Mouse (Mus musculus) CH12.LX (cell line): Measurements from ENCODE around the gene Slc35c1.

Experiments used
- CTCF ChIP-seq, 2 experiments: IDR thresholded peaks in 1 of 2; conservative IDR thresholded peaks in 1 of 2; 2 replicates each; pipeline ENCODE4 v1.5.1; 2011 to 2012; ENCODE audit warnings: low read depth in 2 of 2, low read length in 2 of 2, improper control_type of control experiment in 1 of 2, inconsistent platforms in 1 of 2, mild to moderate bottlenecking in 1 of 2, moderate library complexity in 1 of 2
- JUND ChIP-seq: conservative IDR thresholded peaks from 2 replicates; pipeline ENCODE4 v1.6.1; 2011; ENCODE audit warnings: low read depth, low read length, improper control_type of control experiment
- MAFK ChIP-seq: IDR thresholded peaks from 2 replicates; pipeline ENCODE4 v1.6.1; 2011; ENCODE audit warnings: low read length, improper control_type of control experiment; ENCODE audit not compliant: insufficient replicate concordance
- POLR2A ChIP-seq: IDR thresholded peaks from 2 replicates; pipeline ENCODE4 v1.6.1; 2011; ENCODE audit warnings: low read depth, mild to moderate bottlenecking, improper control_type of control experiment, low read length
- ZNF384 ChIP-seq: IDR thresholded peaks from 2 replicates; pipeline ENCODE4 v1.6.1; 2012; ENCODE audit warnings: low read depth, low read length, improper control_type of control experiment, inconsistent platforms

GRCm38 (mm10) chr2:92471886-92472670 is 11.7 kb upstream of the Slc35c1 start:
- TF ChIP-seq CTCF (conservative IDR thresholded peaks at IDR 0.05 in 1 of 2, IDR thresholded peaks at IDR 0.05 in 1 of 2; ENCODE audit: low read depth in 2 of 2, low read length in 2 of 2) = no peak
- TF ChIP-seq JUND = no peak
- TF ChIP-seq ZNF384 = no peak
- no peak for TF ChIP-seq POLR2A
- no peak for TF ChIP-seq MAFK
